Mouse (Mus musculus) CH12.LX (cell line): ENCODE data around the gene Coro7. TPM values are rescaled to one million over a fixed set of nuclear protein-coding genes. Genes with fewer than 3 reads are reported as not detected.

Experiments
- DNase-seq: peaks from one replicate; pipeline ENCODE4 v3.0.0-alpha.2; 2013; ENCODE audit errors: extremely low read depth
- H3K27ac ChIP-seq: 2 replicates; pipeline ENCODE4 v1.5.1; 2012; ENCODE audit warnings: low read depth, mild to moderate bottlenecking, control low read depth, moderate library complexity; ENCODE audit not compliant: insufficient read depth
- H3K27me3 ChIP-seq: replicated peaks from 2 replicates; pipeline ENCODE3; 2012; ENCODE audit warnings: inconsistent platforms
- H3K36me3 ChIP-seq, 2 experiments: replicated peaks in 1 of 2; 2 replicates each; pipeline versions ENCODE3 to v1.6.1; 2012; ENCODE audit warnings: inconsistent platforms in 1 of 2, low read length in 1 of 2, mild to moderate bottlenecking in 1 of 2, mixed read lengths in 1 of 2, moderate library complexity in 1 of 2; ENCODE audit not compliant: control insufficient read depth in 1 of 2, insufficient read depth in 1 of 2
- H3K4me1 ChIP-seq, 2 experiments: 2 replicates each; pipeline ENCODE4 v1.6.1; 2012; ENCODE audit warnings: inconsistent platforms in 1 of 2, moderate library complexity in 1 of 2; ENCODE audit not compliant: insufficient read depth in 2 of 2, control insufficient read depth in 1 of 2
- H3K4me2 ChIP-seq: 2 replicates; pipeline ENCODE4 v1.6.1; 2012; ENCODE audit warnings: low read depth, mild to moderate bottlenecking, control low read depth; ENCODE audit not compliant: poor library complexity, insufficient read depth, severe bottlenecking
- H3K4me3 ChIP-seq, 3 experiments: fragments of 150-350 bp in 1 of 3; sonication (generic) in 1 of 3; replicated peaks in 1 of 3; 2 replicates each; pipeline versions ENCODE3 to v1.5.1; 2011 to 2012; ENCODE audit warnings: low read depth in 2 of 3, low read length in 2 of 3, mild to moderate bottlenecking in 2 of 3, moderate library complexity in 2 of 3, control low read depth in 1 of 3, improper control_type of control experiment in 1 of 3, inconsistent platforms in 1 of 3, mixed read lengths in 1 of 3; ENCODE audit not compliant: poor library complexity in 1 of 3
- H3K79me2 ChIP-seq: replicated peaks from 2 replicates; pipeline ENCODE4 v1.6.1; 2012; ENCODE audit warnings: mild to moderate bottlenecking, moderate library complexity; ENCODE audit not compliant: control insufficient read depth, poor library complexity, insufficient read depth, severe bottlenecking; ENCODE audit errors: extremely low read depth
- H3K9ac ChIP-seq: 2 replicates; pipeline ENCODE4 v1.6.1; 2012; ENCODE audit warnings: low read depth, mild to moderate bottlenecking, control low read depth, moderate library complexity; ENCODE audit not compliant: insufficient read depth
- H3K9me3 ChIP-seq: replicated peaks from 2 replicates; pipeline ENCODE3; 2012; ENCODE audit warnings: low read length, inconsistent platforms, mixed read lengths
- BHLHE40 ChIP-seq: IDR thresholded peaks from 2 replicates; pipeline ENCODE4 v1.6.1; 2011; ENCODE audit warnings: mild to moderate bottlenecking, low read depth, low read length, improper control_type of control experiment
- CHD2 ChIP-seq: IDR thresholded peaks from 2 replicates; pipeline ENCODE4 v1.6.1; 2011; ENCODE audit warnings: low read length, improper control_type of control experiment
- E2F4 ChIP-seq: IDR thresholded peaks from 2 replicates; pipeline ENCODE4 v1.6.1; 2011; ENCODE audit warnings: low read depth, low read length, improper control_type of control experiment; ENCODE audit not compliant: insufficient replicate concordance
- ELF1 ChIP-seq: IDR thresholded peaks from 2 replicates; pipeline ENCODE4 v1.6.1; 2014; ENCODE audit warnings: low read depth, mild to moderate bottlenecking, inconsistent platforms, low read length, improper control_type of control experiment
- EP300 ChIP-seq: IDR thresholded peaks from 2 replicates; pipeline ENCODE4 v1.6.1; 2011; ENCODE audit warnings: low read length, improper control_type of control experiment
- ETS1 ChIP-seq: conservative IDR thresholded peaks from 2 replicates; pipeline ENCODE4 v1.6.1; 2012; ENCODE audit warnings: low read depth, mild to moderate bottlenecking, inconsistent platforms, low read length, improper control_type of control experiment, moderate library complexity
- GABPA ChIP-seq: IDR thresholded peaks from 2 replicates; pipeline ENCODE4 v1.6.1; 2012; ENCODE audit warnings: low read depth, low read length, improper control_type of control experiment, inconsistent platforms; ENCODE audit not compliant: insufficient replicate concordance
- JUN ChIP-seq: IDR thresholded peaks from 2 replicates; pipeline ENCODE4 v1.6.1; 2011; ENCODE audit warnings: low read depth, mild to moderate bottlenecking, low read length, improper control_type of control experiment, moderate library complexity; ENCODE audit not compliant: insufficient read depth
- JUND ChIP-seq: conservative IDR thresholded peaks from 2 replicates; pipeline ENCODE4 v1.6.1; 2011; ENCODE audit warnings: low read depth, low read length, improper control_type of control experiment
- KAT2A ChIP-seq: IDR thresholded peaks from 2 replicates; pipeline ENCODE4 v1.6.1; 2012; ENCODE audit warnings: low read length, improper control_type of control experiment, inconsistent platforms; ENCODE audit not compliant: insufficient replicate concordance
- MAFK ChIP-seq: IDR thresholded peaks from 2 replicates; pipeline ENCODE4 v1.6.1; 2011; ENCODE audit warnings: low read length, improper control_type of control experiment; ENCODE audit not compliant: insufficient replicate concordance
- MAZ ChIP-seq: IDR thresholded peaks from 2 replicates; pipeline ENCODE4 v1.6.1; 2012; ENCODE audit warnings: low read depth, mild to moderate bottlenecking, inconsistent platforms, low read length, improper control_type of control experiment, moderate library complexity
- MEF2A ChIP-seq: IDR thresholded peaks from 2 replicates; pipeline ENCODE4 v1.6.1; 2014; ENCODE audit warnings: low read depth, mild to moderate bottlenecking, inconsistent platforms, low read length, improper control_type of control experiment, borderline replicate concordance
- MXI1 ChIP-seq: IDR thresholded peaks from 2 replicates; pipeline ENCODE4 v1.6.1; 2011; ENCODE audit warnings: mild to moderate bottlenecking, low read depth, low read length, improper control_type of control experiment
- MYC ChIP-seq: IDR thresholded peaks from 2 replicates; pipeline ENCODE4 v1.6.1; 2011; ENCODE audit warnings: low read depth, mild to moderate bottlenecking, improper control_type of control experiment, low read length
- NRF1 ChIP-seq: IDR thresholded peaks from 2 replicates; pipeline ENCODE4 v1.6.1; 2014; ENCODE audit warnings: low read depth, mild to moderate bottlenecking, inconsistent platforms, low read length, improper control_type of control experiment, moderate library complexity
- PAX5 ChIP-seq: IDR thresholded peaks from 2 replicates; pipeline ENCODE4 v1.6.1; 2012; ENCODE audit warnings: low read length, inconsistent platforms, mixed read lengths
- RCOR1 ChIP-seq: conservative IDR thresholded peaks from 2 replicates; pipeline ENCODE4 v1.6.1; 2012; ENCODE audit warnings: low read depth, mild to moderate bottlenecking, inconsistent platforms, low read length, improper control_type of control experiment
- TBP ChIP-seq: conservative IDR thresholded peaks from 2 replicates; pipeline ENCODE4 v1.6.1; 2011; ENCODE audit warnings: low read depth, low read length, improper control_type of control experiment
- UBTF ChIP-seq: IDR thresholded peaks from 2 replicates; pipeline ENCODE4 v1.6.1; 2012; ENCODE audit warnings: low read depth, mild to moderate bottlenecking, inconsistent platforms, low read length, improper control_type of control experiment, moderate library complexity
- USF2 ChIP-seq: conservative IDR thresholded peaks from 2 replicates; pipeline ENCODE4 v1.6.1; 2011; ENCODE audit warnings: low read depth, low read length, improper control_type of control experiment
- ZC3H11A ChIP-seq: IDR thresholded peaks from 2 replicates; pipeline ENCODE4 v1.6.1; 2012; ENCODE audit warnings: low read depth, mild to moderate bottlenecking, inconsistent platforms, low read length, improper control_type of control experiment
- ZKSCAN1 ChIP-seq: IDR thresholded peaks from 2 replicates; pipeline ENCODE4 v1.6.1; 2012; ENCODE audit warnings: low read depth, inconsistent platforms, low read length, improper control_type of control experiment, borderline replicate concordance
- ZMIZ1 ChIP-seq: IDR thresholded peaks from 2 replicates; pipeline ENCODE4 v1.6.1; 2012; ENCODE audit warnings: low read depth, mild to moderate bottlenecking, inconsistent platforms, low read length, improper control_type of control experiment
- ZNF384 ChIP-seq: IDR thresholded peaks from 2 replicates; pipeline ENCODE4 v1.6.1; 2012; ENCODE audit warnings: low read depth, low read length, improper control_type of control experiment, inconsistent platforms
- dilution Hi-C: fragments of 300-500 bp; cut with MboI; formaldehyde crosslinking; loops from 2 replicates; pipeline ENCODE4 v1.14.3; 2020; ENCODE audit warnings: low sequenced_read_pairs; ENCODE audit not compliant: extremely low pct_unique_long_range_greater_than_20kb, extremely low pct_ligation_motif_present
- in situ Hi-C: fragments of 300-500 bp; cut with MboI; formaldehyde crosslinking; loops from 3 replicates; pipeline ENCODE4 v1.14.3; 2019; ENCODE audit warnings: low sequenced_read_pairs, low pct_ligation_motif_present, low pct_unique_long_range_greater_than_20kb, mixed read lengths
- polyA plus RNA-seq: library from polyadenylated mRNA; unstranded; fragments of >175 nt; gene quantifications from 2 replicates; pipeline ENCODE4 v1.2.1, GENCODE M21; 2012; ENCODE audit warnings: low read depth; ENCODE audit not compliant: insufficient read length
- total RNA-seq, 2 experiments: library from RNA; depleted of rRNA; stranded (reverse); fragments of 300-350 nt in 1 of 2; fragments of >200 nt in 1 of 2; gene quantifications; 2 replicates each; pipeline ENCODE4 v1.2.3; 2012 to 2014

Gene Coro7
- total and polyA plus RNA-seq, 3 experiments = 5.7 to 40.2 (median 20.0) TPM

DNA sequence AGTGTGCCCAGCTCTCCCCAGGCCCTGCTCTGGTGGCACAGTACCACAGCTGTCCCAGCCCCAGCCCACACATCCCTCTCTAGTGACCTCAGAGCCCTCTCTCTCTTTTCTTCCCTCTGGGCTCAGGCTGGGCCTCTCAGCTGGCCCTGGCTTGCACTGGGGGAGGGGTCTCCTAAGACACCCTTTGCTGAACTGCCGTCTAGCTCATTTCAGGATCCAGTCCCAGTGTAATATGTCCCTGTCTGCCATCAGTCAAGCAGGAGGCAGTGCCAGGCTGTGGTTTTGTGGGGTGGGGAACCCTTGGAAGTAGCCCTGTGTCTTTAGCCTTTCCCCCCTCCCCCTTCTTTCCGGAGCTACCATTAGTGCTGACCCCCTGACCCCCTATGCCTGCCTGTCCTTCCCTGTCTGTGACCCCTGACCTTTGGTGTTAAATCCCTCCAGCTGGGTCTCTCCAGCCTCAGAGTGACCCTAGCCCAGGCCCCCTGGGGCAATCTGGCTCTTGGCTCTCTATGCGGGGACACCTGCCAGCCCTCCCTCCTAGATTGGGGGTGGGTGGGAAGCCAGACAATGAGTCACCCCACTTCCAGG is 83.3 kb downstream of the Coro7 start:
- peaks cover 30% of the 10 kb centered on the region for H3K27me3 ChIP-seq
- H3K79me2 ChIP-seq = no peaks in the 10 kb centered on the region
- no peaks in the 10 kb centered on the region for H3K9me3 ChIP-seq
- no peak for TF ChIP-seq MXI1
- no peak for TF ChIP-seq ZKSCAN1
- TF ChIP-seq MEF2A = no peak
- no peak for TF ChIP-seq MYC
- no peak for TF ChIP-seq USF2
- no peak for TF ChIP-seq RCOR1
- no peak for TF ChIP-seq TBP
- no peak for TF ChIP-seq ZNF384
- TF ChIP-seq PAX5 = no peak
- no peak for TF ChIP-seq MAZ
- TF ChIP-seq ZC3H11A = no peak
- TF ChIP-seq JUN = no peak
- TF ChIP-seq MAFK = no peak
- H3K27ac ChIP-seq = no peak overlapping the region
- dilution Hi-C loops = no loop called here
- H3K36me3 ChIP-seq = no peaks in the 10 kb centered on the region
- in situ Hi-C loops = no loop called here
- H3K4me2 ChIP-seq = no peak overlapping the region
- peaks cover 17 to 35% of the 10 kb centered on the region in 2 experiments for H3K4me1 ChIP-seq
- H3K4me3 ChIP-seq = no peak overlapping the region
- DNase-seq = no peak
- H3K9ac ChIP-seq = no peak overlapping the region

DNA sequence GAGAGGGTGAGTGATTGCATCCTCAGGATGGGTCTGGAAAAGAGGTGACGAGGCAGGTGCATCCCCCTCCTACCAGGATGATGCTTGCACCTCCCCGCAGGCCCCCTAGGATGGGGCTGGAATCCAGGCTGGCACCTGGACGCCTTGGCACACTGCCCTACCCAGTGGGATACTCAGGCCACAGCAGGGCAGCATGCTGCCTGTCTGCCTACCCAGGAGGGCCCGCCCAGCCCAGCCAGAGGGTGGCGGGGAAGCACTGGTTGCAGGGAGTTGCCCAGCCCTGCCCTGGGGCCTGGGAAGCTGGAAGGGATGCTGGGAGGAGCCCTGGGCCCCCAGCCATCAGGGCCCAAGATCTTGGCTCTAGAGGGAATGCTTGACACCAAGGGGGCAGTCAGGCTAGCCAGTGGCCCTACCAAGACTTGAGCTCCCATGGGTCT is 84.0 kb downstream of the Coro7 start:
- Histone ChIP-seq H3K4me2 (no peak overlapping the region), H3K36me3 (no peaks in the 10 kb centered on the region), H3K4me3 (no peak overlapping the region), H3K4me1 (peaks cover 17 to 35% of the 10 kb centered on the region in 2 experiments), H3K27ac (no peak overlapping the region), H3K79me2 (no peaks in the 10 kb centered on the region), H3K9ac (no peak overlapping the region), H3K9me3 (no peaks in the 10 kb centered on the region), H3K27me3 (peaks cover 30% of the 10 kb centered on the region)
- dilution Hi-C loops = no loop called here
- in situ Hi-C loops = no loop called here
- DNase-seq = no peak
- no peak for TF ChIP-seq EP300
- no peak for TF ChIP-seq ELF1
- TF ChIP-seq MXI1 = no peak
- no peak for TF ChIP-seq TBP
- no peak for TF ChIP-seq PAX5
- no peak for TF ChIP-seq JUND
- no peak for TF ChIP-seq GABPA
- no peak for TF ChIP-seq ZMIZ1
- no peak for TF ChIP-seq NRF1
- no peak for TF ChIP-seq ETS1
- TF ChIP-seq E2F4 = no peak
- TF ChIP-seq KAT2A = no peak
- TF ChIP-seq JUN = no peak
- no peak for TF ChIP-seq UBTF
- no peak for TF ChIP-seq ZNF384
- TF ChIP-seq RCOR1 = no peak
- no peak for TF ChIP-seq CHD2
- TF ChIP-seq BHLHE40 = no peak
